Mouse (Mus musculus): ENCODE measurements around the gene Serbp1.

Gene Serbp1

DNA sequence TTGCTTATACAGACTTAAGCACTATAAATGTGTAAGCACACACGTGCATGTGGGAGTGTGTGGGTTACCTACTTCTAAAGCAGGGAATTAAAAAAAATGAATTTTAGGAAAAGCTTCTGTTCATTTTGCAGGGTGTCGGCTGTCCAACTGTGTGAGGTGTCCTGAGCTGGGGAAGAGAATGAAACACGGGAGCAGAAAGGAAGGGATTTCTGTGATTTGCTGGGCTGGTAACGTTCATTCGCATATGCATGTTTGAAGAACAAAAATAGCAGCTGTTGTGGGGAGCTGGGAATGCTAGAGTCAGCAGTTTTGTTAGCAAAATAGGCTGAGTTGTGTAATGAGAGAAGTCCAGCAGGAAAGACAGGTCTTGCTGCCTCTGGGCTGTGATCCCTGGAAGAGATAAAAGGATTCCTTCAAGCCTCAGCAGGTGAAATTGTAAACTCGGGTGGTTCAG, 62.8 kb downstream of the Serbp1 start:
- DNase-seq (ENCODE audit: low spot score in 2 of 2): no peak

DNA sequence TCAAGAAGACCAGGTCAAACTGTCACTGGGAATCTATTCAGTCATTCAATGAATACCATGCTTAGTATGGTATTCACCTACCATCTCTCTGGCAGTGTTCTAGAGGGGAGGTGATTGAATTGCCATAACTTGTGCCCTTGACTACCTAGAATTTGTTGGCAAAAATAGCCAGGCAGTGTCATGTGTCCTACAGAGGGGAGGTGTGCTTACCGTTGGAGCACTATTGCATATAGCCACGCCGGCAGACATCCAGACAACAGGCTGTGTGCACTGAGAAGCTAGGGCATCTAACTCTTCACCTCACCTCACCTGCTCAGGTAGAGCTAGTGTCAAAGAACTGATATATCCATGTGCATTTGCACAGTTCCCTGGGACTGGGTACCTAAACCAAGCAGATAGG, 63.3 kb downstream of the Serbp1 start:
- no peak for DNase-seq (ENCODE audit: low spot score in 2 of 2)

DNA sequence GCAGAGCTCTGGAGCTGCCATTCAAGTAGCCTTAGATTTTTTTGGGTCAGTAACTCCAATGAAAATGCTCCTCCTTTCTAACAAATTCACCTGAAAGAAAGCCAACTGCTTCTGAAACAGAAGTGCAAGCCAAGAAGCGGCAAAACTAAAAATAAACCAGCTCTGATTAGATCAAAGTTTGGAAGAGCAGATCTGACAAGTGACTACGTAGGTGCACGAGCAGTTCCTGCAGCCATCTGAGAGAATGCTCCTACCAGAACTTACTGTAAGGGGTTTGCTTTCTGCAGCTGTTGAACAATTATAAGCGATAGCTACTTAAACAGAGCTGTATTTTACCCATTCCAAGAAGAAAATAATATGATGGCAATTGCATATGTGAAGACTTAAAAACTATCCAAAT, 64.5 kb downstream of the Serbp1 start:
- no peak for DNase-seq (ENCODE audit: low spot score in 2 of 2)

DNA sequence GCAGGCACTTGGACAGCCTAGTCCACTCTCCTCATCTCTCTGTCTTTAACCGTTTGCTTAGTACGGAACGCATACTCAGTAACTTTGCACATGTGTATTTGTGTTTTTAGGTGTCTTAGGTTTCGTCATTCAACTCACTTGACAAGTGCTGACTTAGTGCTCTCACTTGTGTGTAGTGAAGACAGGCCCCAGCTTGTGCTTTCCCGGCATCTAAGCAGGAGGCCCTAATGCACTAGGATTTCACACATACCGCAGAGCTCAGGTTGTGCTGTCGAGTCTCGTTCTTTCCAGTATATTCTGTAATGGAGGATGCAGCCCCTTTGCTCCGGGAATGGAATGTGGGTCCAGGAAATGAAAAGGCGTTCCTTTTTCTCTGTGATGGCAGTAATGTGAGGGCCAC, 65.2 kb downstream of the Serbp1 start:
- DNase-seq (ENCODE audit: low spot score in 2 of 2): no peak

DNA sequence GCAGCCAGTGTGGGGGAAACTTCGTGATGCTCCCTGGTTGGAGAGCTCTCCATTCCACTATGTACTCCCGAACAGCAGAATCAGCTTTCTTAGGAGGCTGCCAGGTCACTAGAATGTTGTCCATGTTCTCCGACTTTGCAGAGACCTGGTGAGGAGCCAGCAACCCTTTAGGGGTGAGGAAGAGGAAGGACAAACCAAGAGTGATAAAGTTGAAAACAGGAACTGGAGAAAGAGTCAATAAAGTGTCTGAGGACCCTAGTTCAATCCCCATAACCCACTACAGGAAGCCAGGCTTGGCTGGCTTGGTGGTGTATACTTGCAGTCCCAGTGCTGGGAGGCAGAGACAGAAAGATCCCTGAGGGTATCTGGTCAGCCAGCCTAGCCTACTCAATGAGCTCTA, 71.0 kb downstream of the Serbp1 start:
- DNase-seq (ENCODE audit: low spot score in 2 of 2): no peak

DNA sequence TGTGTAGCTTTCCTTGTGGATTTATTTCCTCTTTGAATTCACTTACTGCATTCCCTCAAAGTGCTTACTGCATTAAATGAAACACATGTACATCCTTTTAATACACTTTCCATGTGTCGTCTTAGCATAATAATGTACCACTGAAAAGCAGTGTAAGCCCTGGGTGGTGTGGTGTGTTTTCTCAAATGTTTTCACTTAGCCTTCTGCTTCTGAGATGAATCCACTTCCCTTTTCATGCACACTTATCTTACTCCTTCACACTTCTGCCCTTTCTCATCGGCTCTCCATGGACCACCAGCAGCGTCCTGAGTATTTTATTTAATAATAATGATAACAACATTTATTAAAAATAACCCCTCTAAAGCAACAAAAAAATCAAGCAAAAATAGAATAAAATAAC, 71.8 kb downstream of the Serbp1 start:
- DNase-seq (ENCODE audit: low spot score in 2 of 2): no peak

DNA sequence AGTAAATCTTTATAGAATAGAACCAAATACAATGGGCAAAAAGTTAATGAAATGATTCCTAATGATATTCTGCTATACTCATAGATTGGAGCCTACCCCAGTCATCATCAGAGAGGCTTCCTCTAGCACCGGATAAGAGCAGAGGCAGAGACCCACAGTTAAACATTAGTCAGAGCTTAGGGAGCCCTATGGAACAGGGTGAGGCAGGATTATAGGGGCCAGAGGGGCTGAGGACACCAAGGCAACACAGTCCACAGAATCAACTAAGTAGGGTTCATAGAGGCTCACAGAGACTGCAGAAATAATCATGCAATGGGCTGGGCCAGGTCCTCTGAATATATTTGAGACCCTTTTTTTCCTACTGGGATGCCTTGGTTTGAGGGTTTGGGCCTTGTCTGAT, 76.7 kb downstream of the Serbp1 start:
- DNase-seq (ENCODE audit: low spot score in 2 of 2): no peak

DNA sequence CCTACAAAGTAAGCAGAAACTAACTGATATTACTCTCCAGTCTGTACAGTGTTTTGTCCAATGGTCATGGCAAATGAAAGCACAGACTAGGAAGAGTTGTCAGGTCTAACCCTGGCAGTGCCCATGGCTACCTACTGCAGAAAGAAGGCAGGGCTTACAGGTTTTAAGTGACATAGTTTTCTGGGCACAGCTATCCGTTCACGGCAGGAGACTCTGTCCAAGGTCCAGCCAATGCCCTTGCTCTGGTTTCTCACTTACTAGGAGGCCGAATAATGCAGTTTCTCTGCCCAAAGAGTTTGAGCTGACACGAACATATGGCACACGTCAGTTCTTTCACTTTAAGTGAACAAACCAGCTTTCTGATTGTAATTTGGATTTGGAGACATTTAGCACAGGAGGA, 79.1 kb downstream of the Serbp1 start:
- DNase-seq (ENCODE audit: low spot score in 2 of 2): no peak

DNA sequence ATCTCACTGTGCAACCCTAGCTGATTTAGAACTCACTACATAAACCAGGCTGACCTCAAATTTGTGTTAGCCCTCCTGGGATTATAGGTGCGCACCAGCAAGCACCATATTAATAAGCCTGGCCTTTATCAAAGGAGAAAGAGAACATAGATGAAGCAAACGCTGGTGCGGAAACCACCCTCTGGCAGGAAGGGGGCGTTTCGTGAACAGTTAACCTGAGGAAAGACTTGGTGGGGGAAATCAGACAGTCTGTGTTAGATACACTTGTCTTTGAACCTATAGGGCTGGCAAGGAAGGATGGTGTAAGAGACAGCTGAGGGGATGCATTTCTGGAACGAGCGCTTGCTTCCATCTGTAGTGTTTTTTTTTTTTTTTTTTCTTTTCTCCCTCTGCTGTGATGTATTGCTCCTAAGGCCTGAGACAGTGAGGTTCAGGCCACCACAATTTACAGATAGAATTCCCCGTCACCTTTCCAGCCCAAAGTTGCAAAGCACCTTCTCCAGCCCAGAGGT, 79.9 kb downstream of the Serbp1 start:
- no peak for DNase-seq (ENCODE audit: low spot score in 2 of 2)

DNA sequence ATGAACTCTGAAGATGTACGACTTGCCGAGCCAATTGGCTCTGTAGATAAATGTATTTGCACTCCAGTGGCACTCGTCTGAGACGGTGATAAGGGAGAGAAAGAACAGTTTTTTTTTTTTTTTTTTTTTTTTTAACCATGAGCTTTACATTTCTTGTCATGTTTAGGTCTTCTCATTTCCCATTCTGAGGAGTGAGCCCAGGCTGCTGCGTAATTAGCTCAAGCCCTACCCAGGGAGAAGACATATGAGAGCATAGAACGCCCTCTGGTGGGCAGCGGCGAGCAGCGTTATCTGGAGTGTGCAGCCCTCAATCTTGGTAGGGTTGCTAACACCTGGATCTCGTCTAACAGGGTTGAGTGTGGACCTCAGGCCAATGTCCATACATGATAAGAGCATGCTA, 80.5 kb downstream of the Serbp1 start:
- DNase-seq (ENCODE audit: low spot score in 2 of 2): peak; percentile 34 to 37

DNA sequence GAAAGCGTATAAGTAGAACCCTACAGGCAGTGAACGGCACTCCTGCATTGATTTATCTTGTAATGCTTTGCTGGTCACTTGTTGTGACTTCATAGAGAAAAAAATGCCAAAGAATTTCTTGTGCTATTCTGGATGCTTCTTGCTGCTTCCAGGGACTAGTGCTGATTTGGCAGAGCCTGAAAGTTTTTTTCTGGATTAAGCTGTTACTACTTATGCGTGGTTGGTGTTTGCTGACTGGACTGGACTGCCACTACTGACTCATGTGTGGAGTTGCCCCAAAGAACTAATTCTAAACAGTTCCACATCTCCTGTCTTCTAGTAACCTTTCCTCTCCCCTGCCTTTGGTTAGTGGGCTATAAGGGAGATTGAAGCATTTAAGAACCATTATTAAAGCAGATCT, 85.8 kb downstream of the Serbp1 start:
- DNase-seq (ENCODE audit: low spot score in 2 of 2): no peak

DNA sequence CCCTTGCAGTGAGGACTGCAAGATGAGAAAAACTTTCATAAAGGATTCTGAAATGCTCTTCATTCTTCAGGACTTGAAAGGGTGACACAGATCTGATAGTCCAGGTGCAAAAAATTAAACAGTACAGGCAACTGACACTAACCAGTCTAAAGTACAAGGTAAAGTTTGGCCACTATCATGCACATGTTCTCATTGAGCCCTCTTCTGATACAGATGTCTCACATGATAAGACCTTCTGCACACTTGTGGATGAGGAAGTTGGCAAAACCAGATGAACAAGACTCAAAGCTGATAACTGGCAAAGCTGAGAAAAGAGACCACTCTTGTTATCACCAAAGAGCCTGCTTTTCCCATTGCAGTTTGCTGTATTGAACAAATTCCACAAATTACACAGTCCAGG, 100.0 kb downstream of the Serbp1 start:
- no peak for DNase-seq (ENCODE audit: low spot score in 2 of 2)

DNA sequence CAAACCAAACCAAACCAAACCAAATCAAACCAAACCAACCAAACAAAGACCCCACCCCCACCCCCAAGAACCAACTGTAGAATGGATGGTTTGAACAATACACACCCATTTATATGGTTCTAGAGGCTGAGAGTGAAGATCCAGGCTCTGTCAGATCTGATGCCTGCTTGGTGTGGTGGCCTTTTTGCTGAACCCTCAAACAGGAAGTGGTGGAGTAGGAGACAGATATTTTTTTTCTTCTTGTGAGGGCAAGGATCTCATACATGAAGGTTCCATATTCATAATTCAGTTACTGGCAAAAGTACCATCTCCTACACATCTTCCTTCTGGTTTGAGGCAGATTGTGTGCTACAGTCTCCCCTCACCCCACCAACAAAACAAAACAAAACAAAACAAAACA, 101.5 kb downstream of the Serbp1 start:
- DNase-seq (ENCODE audit: low spot score in 2 of 2): no peak

Data from cerebellum, postnatal 4 days (tissue).